Mouse (Mus musculus) cortical plate, adult 2 months (tissue): ENCODE results near the gene Hoxc6.

ENCODE experiments used
- CTCF ChIP-seq: fragments of 200-500 bp; IDR thresholded peaks from 2 replicates; pipeline ENCODE4 v1.5.1; 2011; ENCODE audit warnings: mild to moderate bottlenecking, control low read depth, low read length; ENCODE audit not compliant: insufficient read depth; ENCODE audit errors: extremely low read depth
- POLR2A ChIP-seq: fragments of 200-500 bp; IDR thresholded peaks from 2 replicates; pipeline ENCODE4 v1.6.1; 2011; ENCODE audit warnings: mild to moderate bottlenecking, low read length, control low read depth; ENCODE audit not compliant: insufficient read depth; ENCODE audit errors: extremely low read depth

DNA sequence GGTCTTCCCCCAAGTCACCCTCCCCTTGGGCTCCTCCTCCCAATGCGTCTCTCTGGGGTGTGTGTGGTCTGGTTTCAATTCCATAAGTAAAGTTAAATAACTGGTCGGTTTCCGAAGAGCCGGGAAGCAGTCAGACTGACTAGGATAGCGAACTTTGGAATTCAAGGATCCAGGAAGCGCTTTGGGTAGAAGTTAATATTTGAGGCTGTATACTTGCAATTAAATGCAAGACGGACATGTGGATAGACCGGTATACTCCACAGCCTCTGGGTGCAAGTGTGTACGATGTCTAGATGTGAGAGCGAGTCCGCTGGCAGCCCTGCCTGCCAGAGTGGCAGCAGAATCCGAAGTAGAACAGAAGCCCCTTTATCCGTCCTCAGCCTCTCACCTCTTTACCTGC is 35.6 kb upstream of the Hoxc6 start:
- TF ChIP-seq CTCF (no peak), POLR2A (no peak)
